Mouse (Mus musculus): ENCODE measurements around the gene Tmprss11d.

GRCm38 (mm10) chr5:86359412-86359985, 13.7 kb downstream of the Tmprss11d start:
- TF ChIP-seq CTCF (IDR thresholded peaks at IDR 0.05; ENCODE audit: insufficient read depth, low read depth, low read length) (no peak), POLR2A (IDR thresholded peaks at IDR 0.05; ENCODE audit: insufficient read depth, low read depth, low read length) (no peak)

All from olfactory bulb, adult 2 months (tissue).